Mouse (Mus musculus) lung, embryonic 16.5 days (tissue): ENCODE data around the gene Fbxl13. TPM values are rescaled to one million over a fixed set of nuclear protein-coding genes. Genes with fewer than 3 reads are reported as not detected.

Experiments used
- ATAC-seq: fragments of 200-750 bp; cut with Nextera tagmentation; 2 replicates; pipeline ENCODE4 v1.8.0; 2017; ENCODE audit warnings: low read depth, mild to moderate bottlenecking, moderate library complexity
- H3K27ac ChIP-seq: fragments of 300-500 bp; sonication (generic); 2 replicates; pipeline ENCODE4 v1.5.1; 2014; ENCODE audit warnings: mild to moderate bottlenecking, control low read depth, low read length
- H3K27me3 ChIP-seq: fragments of 300-500 bp; sonication (generic); 2 replicates; pipeline ENCODE4 v1.6.1; 2014; ENCODE audit warnings: low read depth, low read length, mixed read lengths; ENCODE audit not compliant: control insufficient read depth, insufficient read depth
- H3K36me3 ChIP-seq: fragments of 300-500 bp; sonication (generic); 2 replicates; pipeline ENCODE4 v1.6.1; 2014; ENCODE audit warnings: low read length; ENCODE audit not compliant: control insufficient read depth, insufficient read depth
- H3K4me1 ChIP-seq: fragments of 300-500 bp; sonication (generic); replicated peaks from 2 replicates; pipeline ENCODE4 v1.6.1; 2014; ENCODE audit warnings: low read length, mixed read lengths; ENCODE audit not compliant: control insufficient read depth, insufficient read depth
- H3K4me2 ChIP-seq: fragments of 300-500 bp; sonication (generic); 2 replicates; pipeline ENCODE4 v1.6.1; 2014; ENCODE audit warnings: low read depth, low read length, control low read depth
- H3K4me3 ChIP-seq: fragments of 300-500 bp; sonication (generic); 2 replicates; pipeline ENCODE4 v1.5.1; 2014; ENCODE audit warnings: mild to moderate bottlenecking, low read length, control low read depth
- H3K9ac ChIP-seq: fragments of 300-500 bp; sonication (generic); 2 replicates; pipeline ENCODE4 v1.6.1; 2014; ENCODE audit warnings: low read length, control low read depth
- H3K9me3 ChIP-seq: fragments of 300-500 bp; sonication (generic); 2 replicates; pipeline ENCODE4 v1.6.1; 2016; ENCODE audit warnings: low read length; ENCODE audit not compliant: control insufficient read depth
- WGBS: fragments of 180-500 bp; shearing (Covaris S2); extraction: QIAGEN DNeasy Blood & Tissue Kit; methylation state at CpG from one replicate; pipeline ENCODE4 v1.1.7; 2014; 5-methylcytosine and 5-hydroxymethylcytosine counted together
- polyA plus RNA-seq: library from polyadenylated mRNA; unstranded; fragments of >200 nt; fragmentation: Nextera tagmentation; extraction: Ambion mirVana; gene quantifications from 2 replicates; pipeline ENCODE4 v1.2.1, GENCODE M21; 2015

The Fbxl13 gene
- polyA plus RNA-seq, result 0.97 and 1.6 TPM in 2 replicates

GRCm38 (mm10) chr5:21645439-21646132 lies at the start of gene Fbxl13, which contains the start of gene Armc10:
Gene Fbxl13, minus strand, starts transcription at chr5:21645634.
Gene Armc10, plus strand, starts transcription at chr5:21645813.
- peak within 1 kb of the TSS; percentile 88 for H3K4me2 ChIP-seq
- H3K9me3 ChIP-seq, result no peaks in the 10 kb centered on the region
- H3K36me3 ChIP-seq, result peaks cover 10% of the 10 kb centered on the region
- WGBS, result 0% methylated on average over 33 of the region's 40 CpGs
- H3K27ac ChIP-seq, result peak within 1 kb of the TSS; percentile 95
- peaks cover 22% of the 10 kb centered on the region for H3K4me1 ChIP-seq
- peak; percentile 95 for ATAC-seq
- peak within 1 kb of the TSS; percentile 91 for H3K9ac ChIP-seq
- H3K27me3 ChIP-seq, result no peaks in the 10 kb centered on the region; the same call in 1 of the 2 replicates
- H3K4me3 ChIP-seq, result peak within 1 kb of the TSS; percentile 88

- WGBS, result 69% methylated on average over 3 of the region's 3 CpGs
- Histone ChIP-seq H3K4me2 (no peak overlapping the region), H3K36me3 (no peaks in the 10 kb centered on the region), H3K4me3 (no peak overlapping the region), H3K27ac (no peak overlapping the region), H3K4me1 (no peaks in the 10 kb centered on the region), H3K9ac (no peak overlapping the region), H3K9me3 (no peaks in the 10 kb centered on the region), H3K27me3 (no peaks in the 10 kb centered on the region)
- ATAC-seq, result peak; percentile 62; the same call in 1 of the 2 replicates
Measured at GRCm38 (mm10) chr5:21694854-21695490, 49.5 kb upstream of the Fbxl13 start.

- H3K9me3 ChIP-seq, result no peaks in the 10 kb centered on the region
- no peaks in the 10 kb centered on the region for H3K36me3 ChIP-seq
- H3K9ac ChIP-seq, result no peak overlapping the region
- no peaks in the 10 kb centered on the region for H3K4me1 ChIP-seq
- H3K4me2 ChIP-seq, result no peak overlapping the region
- WGBS, result 58% methylated on average over 3 of the region's 3 CpGs
- no peak overlapping the region for H3K27ac ChIP-seq
- no peak for ATAC-seq
- no peaks in the 10 kb centered on the region for H3K27me3 ChIP-seq
- no peak overlapping the region for H3K4me3 ChIP-seq
Measured at GRCm38 (mm10) chr5:21693372-21693870, 48.0 kb upstream of the Fbxl13 start.

- Histone ChIP-seq H3K4me1 (no peaks in the 10 kb centered on the region), H3K27me3 (no peaks in the 10 kb centered on the region), H3K4me2 (no peak overlapping the region), H3K36me3 (no peaks in the 10 kb centered on the region), H3K9me3 (no peaks in the 10 kb centered on the region), H3K27ac (no peak overlapping the region), H3K4me3 (no peak overlapping the region), H3K9ac (no peak overlapping the region)
- 92% methylated on average over 5 of the region's 5 CpGs for WGBS
- ATAC-seq, result no peak
Measured at GRCm38 (mm10) chr5:21692230-21692629, 46.8 kb upstream of the Fbxl13 start.

GRCm38 (mm10) chr5:21687042-21687441 lies 41.6 kb upstream of the Fbxl13 start:
- no peak overlapping the region for H3K27ac ChIP-seq
- no peak for ATAC-seq
- no peak overlapping the region for H3K4me2 ChIP-seq
- no peaks in the 10 kb centered on the region for H3K4me1 ChIP-seq
- no peaks in the 10 kb centered on the region for H3K27me3 ChIP-seq
- H3K9ac ChIP-seq, result no peak overlapping the region
- no peaks in the 10 kb centered on the region for H3K9me3 ChIP-seq
- 65% methylated on average over 4 of the region's 4 CpGs for WGBS
- H3K4me3 ChIP-seq, result no peak overlapping the region
- no peaks in the 10 kb centered on the region for H3K36me3 ChIP-seq

- no peak for ATAC-seq
- WGBS, result 58% methylated on average over 10 of the region's 10 CpGs
- H3K27ac ChIP-seq, result no peak overlapping the region
- no peak overlapping the region for H3K4me3 ChIP-seq
- no peaks in the 10 kb centered on the region for H3K36me3 ChIP-seq
- H3K4me2 ChIP-seq, result no peak overlapping the region
- H3K9me3 ChIP-seq, result no peaks in the 10 kb centered on the region
- no peaks in the 10 kb centered on the region for H3K4me1 ChIP-seq
- no peak overlapping the region for H3K9ac ChIP-seq
- H3K27me3 ChIP-seq, result no peaks in the 10 kb centered on the region
Measured at GRCm38 (mm10) chr5:21685001-21685400, 39.6 kb upstream of the Fbxl13 start.

GRCm38 (mm10) chr5:21683811-21684210 lies 38.4 kb upstream of the Fbxl13 start:
- no peaks in the 10 kb centered on the region for H3K36me3 ChIP-seq
- no peaks in the 10 kb centered on the region for H3K4me1 ChIP-seq
- H3K4me3 ChIP-seq, result no peak overlapping the region
- H3K4me2 ChIP-seq, result no peak overlapping the region
- H3K9ac ChIP-seq, result no peak overlapping the region
- 93% methylated on average over 9 of the region's 9 CpGs for WGBS
- no peaks in the 10 kb centered on the region for H3K9me3 ChIP-seq
- no peaks in the 10 kb centered on the region for H3K27me3 ChIP-seq
- no peak for ATAC-seq
- H3K27ac ChIP-seq, result no peak overlapping the region

GRCm38 (mm10) chr5:21680940-21681339 lies 35.5 kb upstream of the Fbxl13 start:
- WGBS, result 59% methylated on average over 5 of the region's 5 CpGs
- no peak for ATAC-seq
- no peaks in the 10 kb centered on the region for H3K27me3 ChIP-seq
- H3K9me3 ChIP-seq, result no peaks in the 10 kb centered on the region
- no peak overlapping the region for H3K27ac ChIP-seq
- H3K36me3 ChIP-seq, result no peaks in the 10 kb centered on the region
- H3K4me1 ChIP-seq, result no peaks in the 10 kb centered on the region
- H3K9ac ChIP-seq, result no peak overlapping the region
- no peak overlapping the region for H3K4me3 ChIP-seq
- H3K4me2 ChIP-seq, result no peak overlapping the region

- no peak overlapping the region for H3K4me3 ChIP-seq
- H3K36me3 ChIP-seq, result 0 out of 2 replicates have a peak, but pooled peaks cover 1% of the 10 kb centered on the region
- H3K9me3 ChIP-seq, result no peaks in the 10 kb centered on the region
- 62% methylated on average over 4 of the region's 4 CpGs for WGBS
- H3K4me1 ChIP-seq, result no peaks in the 10 kb centered on the region
- ATAC-seq, result no peak
- no peak overlapping the region for H3K9ac ChIP-seq
- no peak overlapping the region for H3K4me2 ChIP-seq
- H3K27ac ChIP-seq, result no peak overlapping the region
- no peaks in the 10 kb centered on the region for H3K27me3 ChIP-seq
Measured at GRCm38 (mm10) chr5:21680029-21680428, 34.6 kb upstream of the Fbxl13 start.
